Mouse (Mus musculus): Measurements from ENCODE around the gene Sdc4. TPM values are rescaled to one million over a fixed set of nuclear protein-coding genes. Genes with fewer than 3 reads are reported as not detected.

Gene Sdc4
- total and polyA plus RNA-seq, 3 experiments: not detected

GRCm38 (mm10) chr2:164431676-164432465 lies 11.8 kb downstream of the Sdc4 start:
- H3K27me3 ChIP-seq (ENCODE audit: control insufficient read depth in 1 of 2, insufficient read depth in 2 of 2, low read length in 2 of 2): peaks cover 5 to 16% of the 10 kb centered on the region in 2 experiments
- H3K9ac ChIP-seq (ENCODE audit: control insufficient read depth, low read depth, low read length, poor library complexity, severe bottlenecking): no peak overlapping the region
- no peaks in the 10 kb centered on the region for H3K4me1 ChIP-seq (ENCODE audit: control insufficient read depth in 1 of 2, insufficient read depth in 2 of 2, low read length in 2 of 2)
- H3K9me3 ChIP-seq (replicated peaks; ENCODE audit: insufficient read depth, low read length): no peaks in the 10 kb centered on the region
- H3K4me3 ChIP-seq (ENCODE audit: control insufficient read depth in 1 of 2, insufficient read depth in 1 of 2, low read depth in 2 of 2, low read length in 2 of 2): no peak overlapping the region
- no peaks in the 10 kb centered on the region for H3K36me3 ChIP-seq (ENCODE audit: control insufficient read depth in 1 of 2, insufficient read depth in 2 of 2, low read length in 2 of 2)
- H3K79me2 ChIP-seq (ENCODE audit: control insufficient read depth, insufficient read depth, low read length, poor library complexity): no peaks in the 10 kb centered on the region
- no peak overlapping the region for H3K27ac ChIP-seq (ENCODE audit: control insufficient read depth, low read depth, low read length)
- TF ChIP-seq MYC (IDR thresholded peaks at IDR 0.05; ENCODE audit: low read depth, low read length) (no peak), USF1 (IDR thresholded peaks at IDR 0.05; ENCODE audit: low read depth, low read length) (no peak), KAT2A (conservative IDR thresholded peaks at IDR 0.05; ENCODE audit: low read depth, low read length) (no peak), POLR2AphosphoS2 (IDR thresholded peaks at IDR 0.05; ENCODE audit: low read length) (no peak), CHD2 (IDR thresholded peaks at IDR 0.05; ENCODE audit: low read length) (no peak), BHLHE40 (IDR thresholded peaks at IDR 0.05; ENCODE audit: borderline replicate concordance, low read depth, low read length) (no peak), E2F4 (IDR thresholded peaks at IDR 0.05; ENCODE audit: borderline replicate concordance, low read depth, low read length) (no peak), MXI1 (IDR thresholded peaks at IDR 0.05; ENCODE audit: low read depth, low read length) (no peak), ETS1 (IDR thresholded peaks at IDR 0.05; ENCODE audit: low read depth, low read length) (no peak), GABPA (IDR thresholded peaks at IDR 0.05; ENCODE audit: low read depth, low read length) (no peak), CTCF (IDR thresholded peaks at IDR 0.05 in 2 of 3, conservative IDR thresholded peaks at IDR 0.05 in 1 of 3; ENCODE audit: control insufficient read depth in 1 of 3, insufficient read depth in 1 of 3, low read depth in 2 of 3, low read length in 3 of 3, poor library complexity in 1 of 3, severe bottlenecking in 1 of 3) (no peak), RAD21 (IDR thresholded peaks at IDR 0.05; ENCODE audit: low read depth, low read length) (no peak), MEF2A (IDR thresholded peaks at IDR 0.05; ENCODE audit: extremely low read depth, insufficient replicate concordance, low read depth, low read length, poor library complexity, severe bottlenecking) (no peak)
- no peak for DNase-seq (ENCODE audit: low read depth, low spot score)

- H3K36me3 ChIP-seq (ENCODE audit: control insufficient read depth in 1 of 2, insufficient read depth in 2 of 2, low read length in 2 of 2): no peaks in the 10 kb centered on the region
Observed at GRCm38 (mm10) chr2:164430697-164431096, 13.0 kb downstream of the Sdc4 start.

More at GRCm38 (mm10) chr2:164430697-164431096, 13.0 kb downstream of the Sdc4 start:
- no peaks in the 10 kb centered on the region for H3K9me3 ChIP-seq (replicated peaks; ENCODE audit: insufficient read depth, low read length)
- no peak overlapping the region for H3K9ac ChIP-seq (ENCODE audit: control insufficient read depth, low read depth, low read length, poor library complexity, severe bottlenecking)
- H3K4me3 ChIP-seq (ENCODE audit: control insufficient read depth in 1 of 2, insufficient read depth in 1 of 2, low read depth in 2 of 2, low read length in 2 of 2): no peak overlapping the region
- H3K27me3 ChIP-seq (ENCODE audit: control insufficient read depth in 1 of 2, insufficient read depth in 2 of 2, low read length in 2 of 2): peaks cover 0 to 15% of the 10 kb centered on the region in 2 experiments
- no peaks in the 10 kb centered on the region for H3K79me2 ChIP-seq (ENCODE audit: control insufficient read depth, insufficient read depth, low read length, poor library complexity)
- H3K4me1 ChIP-seq (ENCODE audit: control insufficient read depth in 1 of 2, insufficient read depth in 2 of 2, low read length in 2 of 2): no peaks in the 10 kb centered on the region
- no peak overlapping the region for H3K27ac ChIP-seq (ENCODE audit: control insufficient read depth, low read depth, low read length)
- no peak for TF ChIP-seq KAT2A (conservative IDR thresholded peaks at IDR 0.05; ENCODE audit: low read depth, low read length)
- no peak for TF ChIP-seq TBP (IDR thresholded peaks at IDR 0.05; ENCODE audit: low read depth, low read length)
- no peak for TF ChIP-seq BHLHE40 (IDR thresholded peaks at IDR 0.05; ENCODE audit: borderline replicate concordance, low read depth, low read length)
- TF ChIP-seq E2F4 (IDR thresholded peaks at IDR 0.05; ENCODE audit: borderline replicate concordance, low read depth, low read length): no peak
- no peak for TF ChIP-seq ETS1 (IDR thresholded peaks at IDR 0.05; ENCODE audit: low read depth, low read length)
- TF ChIP-seq HCFC1 (IDR thresholded peaks at IDR 0.05; ENCODE audit: low read depth, low read length): no peak
- no peak for TF ChIP-seq MAFK (IDR thresholded peaks at IDR 0.05; ENCODE audit: borderline replicate concordance, low read depth, low read length)
- no peak for TF ChIP-seq RCOR1 (IDR thresholded peaks at IDR 0.05; ENCODE audit: low read depth, low read length)
- no peak for TF ChIP-seq MYC (IDR thresholded peaks at IDR 0.05; ENCODE audit: low read depth, low read length)
- no peak for TF ChIP-seq ZNF384 (IDR thresholded peaks at IDR 0.05; ENCODE audit: low read depth, low read length)
- DNase-seq (ENCODE audit: low read depth, low spot score): no peak

Measured in MEL (cell line).